Mouse (Mus musculus) left cerebral cortex, adult 8-10 months (tissue): ENCODE measurements around the gene Rasal1. TPM values are rescaled to one million over a fixed set of nuclear protein-coding genes. Genes with fewer than 3 reads are reported as not detected.
A peak's percentile ranks its signal among the peaks of the same experiment; 100 is the strongest.

Experiments
- DNase-seq, 2 experiments: peaks; one replicate each; pipeline ENCODE4 v3.0.0; 2022; ENCODE audit warnings: low spot score in 2 of 2
- total RNA-seq, 4 experiments: library from RNA; stranded (reverse); gene quantifications; 2 replicates each; pipeline ENCODE4 v1.2.4; 2022

Gene Rasal1
- 10 to 100 TPM; 68.8 to 89.5 (median 83.1) TPM for total RNA-seq

GRCm38 (mm10) chr5:120648569-120649373 is at the start of gene Rasal1:
Gene Rasal1 (plus strand): TSS chr5:120648812.
- DNase-seq = peak; percentile 64 to 85

GRCm38 (mm10) chr5:120599625-120600024 is 49.0 kb upstream of the Rasal1 start:
- DNase-seq = no peak

GRCm38 (mm10) chr5:120600946-120601668 is 47.5 kb upstream of the Rasal1 start:
- no peak for DNase-seq

GRCm38 (mm10) chr5:120602210-120602609 is 46.4 kb upstream of the Rasal1 start:
- DNase-seq = no peak

GRCm38 (mm10) chr5:120603515-120603914 is 45.1 kb upstream of the Rasal1 start:
- no peak for DNase-seq

GRCm38 (mm10) chr5:120604839-120605238 is 43.8 kb upstream of the Rasal1 start:
- peak in 1 of 2 experiments; percentile 72 for DNase-seq

GRCm38 (mm10) chr5:120605241-120605661 is 43.4 kb upstream of the Rasal1 start:
- DNase-seq = no peak

GRCm38 (mm10) chr5:120605688-120606087 is 42.9 kb upstream of the Rasal1 start:
- peak; percentile 64 to 79 for DNase-seq

- DNase-seq = no peak
Measured at GRCm38 (mm10) chr5:120606590-120607200, 41.9 kb upstream of the Rasal1 start.

GRCm38 (mm10) chr5:120607335-120607734 is 41.3 kb upstream of the Rasal1 start:
- no peak for DNase-seq

- DNase-seq = no peak
Measured at GRCm38 (mm10) chr5:120609246-120609775, 39.3 kb upstream of the Rasal1 start.

GRCm38 (mm10) chr5:120610906-120611305 is 37.7 kb upstream of the Rasal1 start:
- no peak for DNase-seq

GRCm38 (mm10) chr5:120611416-120611815 is 37.2 kb upstream of the Rasal1 start:
- no peak for DNase-seq

- DNase-seq = peak in 1 of 2 experiments; percentile 97
Measured at GRCm38 (mm10) chr5:120612442-120612821, 36.2 kb upstream of the Rasal1 start, which contains the start of the genes Rita1 and Ddx54. Gene Rita1 (minus strand): TSS chr5:120612589. Gene Ddx54 (plus strand): TSS chr5:120612739.

GRCm38 (mm10) chr5:120612822-120613604 is 35.6 kb upstream of the Rasal1 start:
- peak; percentile 99 to 100 for DNase-seq

GRCm38 (mm10) chr5:120615903-120616302 is 32.7 kb upstream of the Rasal1 start:
- DNase-seq = no peak

GRCm38 (mm10) chr5:120618778-120619177 is 29.8 kb upstream of the Rasal1 start:
- no peak for DNase-seq

GRCm38 (mm10) chr5:120619201-120619600 is 29.4 kb upstream of the Rasal1 start:
- peak in 1 of 2 experiments; percentile 54 for DNase-seq

GRCm38 (mm10) chr5:120620375-120621077 is 28.1 kb upstream of the Rasal1 start:
- peak in 1 of 2 experiments; percentile 90 for DNase-seq
